Mouse (Mus musculus): Measurements from ENCODE around the gene Rsf1.

- no peak for TF ChIP-seq POLR2A (IDR thresholded peaks at IDR 0.05; ENCODE audit: control insufficient read depth, extremely low read depth, insufficient read depth, low read length, poor library complexity)
- no peak for TF ChIP-seq CTCF (IDR thresholded peaks at IDR 0.05; ENCODE audit: borderline replicate concordance, control insufficient read depth, extremely low read depth, insufficient read depth, low read length, poor library complexity)
Observed at GRCm38 (mm10) chr7:97707123-97707522, 127.4 kb downstream of the Rsf1 start.
